Mouse (Mus musculus): ENCODE data around the gene Dnajb8. TPM values are rescaled to one million over a fixed set of nuclear protein-coding genes. Genes with fewer than 3 reads are reported as not detected.
A peak's percentile ranks its signal among the peaks of the same experiment; 100 is the strongest.

Dnajb8 gene
- not detected in 2 replicates for polyA plus RNA-seq (2015; fragmentation: Nextera tagmentation; extraction: Ambion mirVana)

DNA sequence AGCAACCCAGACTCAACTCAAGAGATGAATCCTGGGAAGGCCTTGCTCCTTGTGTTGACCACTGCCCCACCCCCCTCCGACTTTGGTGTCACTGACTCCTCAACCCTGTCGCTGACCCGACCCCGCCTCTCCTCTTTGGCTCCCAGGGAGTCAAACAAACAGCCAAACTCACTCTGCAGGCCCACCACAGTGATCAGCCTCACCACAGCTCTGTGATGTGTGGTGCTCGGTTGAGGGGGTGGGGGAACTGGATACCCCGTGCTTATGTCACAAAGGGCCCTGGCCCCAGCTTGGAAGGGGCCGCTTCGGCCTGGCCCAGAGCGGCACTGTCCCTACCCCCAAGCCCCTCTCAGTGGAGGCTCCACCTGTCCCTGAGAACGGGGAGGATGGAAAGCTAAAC is at the start of gene Dnajb8:
Dnajb8 (plus strand) TSS at position 301 of the 400 bp plus-strand sequence.
- WGBS = 48% methylated on average over 9 of the region's 10 CpGs

DNA sequence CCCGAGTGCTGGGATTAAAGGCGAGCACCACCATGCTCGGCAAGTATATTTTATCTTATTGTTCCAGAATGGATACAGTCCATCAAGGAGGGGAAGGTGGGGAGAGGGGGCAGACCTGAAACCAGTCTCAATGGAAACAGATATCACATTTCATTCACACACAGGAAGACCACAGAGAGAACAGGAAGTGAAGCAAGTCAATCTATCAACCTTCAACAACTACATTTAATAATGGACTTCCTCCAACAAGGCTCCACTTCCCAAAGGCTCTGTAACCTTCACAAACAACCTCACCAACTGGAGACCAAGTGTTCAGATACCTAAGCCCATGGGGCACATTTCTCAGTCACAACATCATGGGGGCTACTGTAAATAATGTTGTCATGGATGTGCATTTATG is 47.9 kb upstream of the Dnajb8 start:
- WGBS = 92% methylated on average over 3 of the region's 3 CpGs
- no peak overlapping the region for H3K4me3 ChIP-seq (ENCODE audit: low read length)
- H3K4me1 ChIP-seq (ENCODE audit: control insufficient read depth, insufficient read depth, low read depth, low read length) = no peaks in the 10 kb centered on the region
- no peak for ATAC-seq
- H3K4me2 ChIP-seq (ENCODE audit: low read length) = no peak overlapping the region
- H3K9ac ChIP-seq (ENCODE audit: low read depth, low read length) = no peak overlapping the region
- peaks cover 6% of the 10 kb centered on the region for H3K9me3 ChIP-seq (ENCODE audit: control insufficient read depth, low read length)
- no peaks in the 10 kb centered on the region for H3K36me3 ChIP-seq (ENCODE audit: control insufficient read depth, insufficient read depth, low read length)
- H3K27ac ChIP-seq (ENCODE audit: low read depth, low read length) = no peak overlapping the region
- H3K27me3 ChIP-seq (replicated peaks; ENCODE audit: control insufficient read depth, insufficient read depth, low read length) = no peaks in the 10 kb centered on the region

More for the DNA sequence above, at the start of gene Dnajb8:
- Histone ChIP-seq H3K4me3 (ENCODE audit: low read length) (no peak within 1 kb of the TSS), H3K4me2 (ENCODE audit: low read length) (no peak within 1 kb of the TSS), H3K9me3 (ENCODE audit: control insufficient read depth, low read length) (peaks cover 2% of the 10 kb centered on the region; the same call in 1 of the 2 replicates), H3K27me3 (replicated peaks; ENCODE audit: control insufficient read depth, insufficient read depth, low read length) (no peaks in the 10 kb centered on the region), H3K4me1 (ENCODE audit: control insufficient read depth, insufficient read depth, low read depth, low read length) (no peaks in the 10 kb centered on the region), H3K36me3 (ENCODE audit: control insufficient read depth, insufficient read depth, low read length) (no peaks in the 10 kb centered on the region), H3K27ac (ENCODE audit: low read depth, low read length) (no peak within 1 kb of the TSS), H3K9ac (ENCODE audit: low read depth, low read length) (no peak within 1 kb of the TSS)
- ATAC-seq = no peak

DNA sequence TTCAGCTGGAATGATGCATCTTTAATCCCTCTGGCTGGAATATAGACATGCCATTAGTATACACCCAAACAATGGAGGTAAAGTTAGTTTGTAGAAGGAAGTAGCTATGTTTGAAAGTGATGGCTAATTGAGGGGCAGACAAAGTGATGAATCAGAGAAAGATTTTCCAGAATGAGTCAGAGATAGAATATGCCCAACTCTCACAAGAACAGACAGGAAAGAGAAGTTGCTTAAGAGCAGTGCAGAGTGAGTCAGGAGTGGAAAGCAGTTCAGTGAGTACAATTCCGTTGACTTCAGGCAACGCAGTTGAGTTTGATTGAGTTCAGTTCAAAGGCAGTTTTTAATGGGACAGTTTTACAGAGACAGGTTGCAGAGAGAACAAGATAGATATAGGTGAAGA is 47.4 kb upstream of the Dnajb8 start:
- no peaks in the 10 kb centered on the region for H3K27me3 ChIP-seq (replicated peaks; ENCODE audit: control insufficient read depth, insufficient read depth, low read length)
- H3K36me3 ChIP-seq (ENCODE audit: control insufficient read depth, insufficient read depth, low read length) = no peaks in the 10 kb centered on the region
- H3K4me2 ChIP-seq (ENCODE audit: low read length) = no peak overlapping the region
- no peak overlapping the region for H3K9ac ChIP-seq (ENCODE audit: low read depth, low read length)
- no peaks in the 10 kb centered on the region for H3K4me1 ChIP-seq (ENCODE audit: control insufficient read depth, insufficient read depth, low read depth, low read length)
- no peak overlapping the region for H3K27ac ChIP-seq (ENCODE audit: low read depth, low read length)
- no peak for ATAC-seq
- 94% methylated on average over 2 of the region's 2 CpGs for WGBS
- no peak overlapping the region for H3K4me3 ChIP-seq (ENCODE audit: low read length)
- peaks cover 6% of the 10 kb centered on the region for H3K9me3 ChIP-seq (ENCODE audit: control insufficient read depth, low read length)

DNA sequence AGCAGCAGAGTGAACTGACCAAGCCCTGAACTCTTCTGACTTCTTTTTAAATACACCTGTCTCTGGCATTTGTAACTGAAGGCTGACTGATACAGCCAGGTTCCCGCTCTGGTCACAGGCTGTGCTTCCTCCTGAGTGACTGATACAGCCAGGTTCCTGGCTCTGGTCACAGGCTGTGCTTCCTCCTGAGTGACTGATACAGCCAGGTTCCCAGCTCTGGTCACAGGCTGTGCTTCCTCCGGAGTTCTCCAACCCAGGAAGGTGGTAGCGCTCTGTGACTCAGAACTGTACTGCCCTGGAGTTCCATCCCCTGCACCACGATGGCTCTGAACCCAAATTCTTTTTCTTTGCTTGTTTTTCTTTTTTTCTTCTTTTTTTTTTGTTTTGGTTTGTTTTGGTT is 37.4 kb upstream of the Dnajb8 start:
- Histone ChIP-seq H3K4me2 (ENCODE audit: low read length) (no peak overlapping the region), H3K27ac (ENCODE audit: low read depth, low read length) (no peak overlapping the region), H3K36me3 (ENCODE audit: control insufficient read depth, insufficient read depth, low read length) (no peaks in the 10 kb centered on the region), H3K9me3 (ENCODE audit: control insufficient read depth, low read length) (no peaks in the 10 kb centered on the region), H3K9ac (ENCODE audit: low read depth, low read length) (no peak overlapping the region), H3K4me3 (ENCODE audit: low read length) (no peak overlapping the region), H3K4me1 (ENCODE audit: control insufficient read depth, insufficient read depth, low read depth, low read length) (no peaks in the 10 kb centered on the region; the same call in 1 of the 2 replicates), H3K27me3 (replicated peaks; ENCODE audit: control insufficient read depth, insufficient read depth, low read length) (peaks cover 15% of the 10 kb centered on the region)
- WGBS = 75% methylated on average over 4 of the region's 4 CpGs
- ATAC-seq = no peak

DNA sequence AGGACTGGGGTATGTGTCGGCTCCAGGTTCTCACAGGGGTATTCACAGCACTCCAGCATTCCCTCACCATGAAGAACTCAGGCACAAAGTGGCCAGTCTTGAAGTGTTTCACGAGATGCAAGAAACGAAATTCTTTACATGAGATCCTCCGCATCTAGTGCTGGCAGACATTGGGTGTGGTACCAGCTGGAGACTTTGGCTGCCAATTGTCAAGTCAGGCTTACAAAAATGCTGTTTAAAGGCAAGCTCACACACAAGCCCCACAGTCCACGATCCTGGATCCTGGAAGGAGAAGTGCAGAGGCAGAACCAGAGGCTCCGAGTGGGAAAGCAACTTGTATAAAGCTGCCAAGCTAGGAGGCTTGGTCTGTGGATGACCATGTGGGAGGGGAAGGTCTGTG is 33.9 kb upstream of the Dnajb8 start:
- Histone ChIP-seq H3K27ac (ENCODE audit: low read depth, low read length) (no peak overlapping the region), H3K4me2 (ENCODE audit: low read length) (no peak overlapping the region), H3K9me3 (ENCODE audit: control insufficient read depth, low read length) (no peaks in the 10 kb centered on the region), H3K9ac (ENCODE audit: low read depth, low read length) (no peak overlapping the region), H3K4me1 (ENCODE audit: control insufficient read depth, insufficient read depth, low read depth, low read length) (peaks cover 7% of the 10 kb centered on the region), H3K36me3 (ENCODE audit: control insufficient read depth, insufficient read depth, low read length) (no peaks in the 10 kb centered on the region), H3K27me3 (replicated peaks; ENCODE audit: control insufficient read depth, insufficient read depth, low read length) (peaks cover 48% of the 10 kb centered on the region), H3K4me3 (ENCODE audit: low read length) (no peak overlapping the region)
- WGBS = 78% methylated on average over 6 of the region's 6 CpGs
- ATAC-seq = no peak

DNA sequence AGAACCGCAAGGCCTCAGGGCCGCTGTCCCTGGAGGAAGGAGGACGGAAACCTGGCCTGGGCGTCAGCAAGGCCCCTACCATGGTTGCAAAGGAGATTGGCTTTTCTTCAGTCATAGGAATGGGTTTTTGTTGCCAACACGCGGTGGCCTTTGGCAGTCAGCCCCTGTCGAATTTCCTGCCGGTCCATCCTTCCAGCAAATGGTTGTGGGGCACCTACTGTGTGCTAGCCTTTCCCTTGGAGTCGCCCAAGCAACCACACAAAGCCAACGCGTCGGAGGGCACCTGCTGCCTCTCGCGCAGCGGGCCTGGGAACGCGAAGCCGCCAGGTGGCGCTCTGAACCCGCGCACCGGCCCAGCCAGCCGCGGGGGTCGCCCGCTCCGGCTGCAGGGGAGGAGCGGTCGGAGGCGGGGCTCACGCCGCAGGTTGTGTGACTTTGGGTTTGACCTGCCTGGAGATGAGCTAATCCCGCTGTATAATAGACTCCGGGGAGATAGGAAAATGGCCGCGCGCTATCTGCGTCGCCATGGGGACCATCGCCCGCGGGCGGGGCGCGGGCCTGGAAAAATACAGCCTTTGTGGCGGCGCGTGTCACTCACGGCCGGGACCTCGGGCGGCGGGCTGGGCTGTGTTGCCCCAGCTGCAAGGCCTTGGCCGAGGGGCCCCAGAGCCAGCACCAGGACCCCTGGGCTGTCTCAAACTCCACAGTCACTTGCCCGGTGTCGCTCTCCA is 32.6 kb upstream of the Dnajb8 start:
- Histone ChIP-seq H3K4me2 (ENCODE audit: low read length) (peak overlapping the region; percentile 77), H3K9ac (ENCODE audit: low read depth, low read length) (peak overlapping the region; percentile 64), H3K4me1 (ENCODE audit: control insufficient read depth, insufficient read depth, low read depth, low read length) (peaks cover 18% of the 10 kb centered on the region), H3K27me3 (replicated peaks; ENCODE audit: control insufficient read depth, insufficient read depth, low read length) (peaks cover 59% of the 10 kb centered on the region), H3K27ac (ENCODE audit: low read depth, low read length) (no peak overlapping the region), H3K4me3 (ENCODE audit: low read length) (peak overlapping the region; percentile 52), H3K36me3 (ENCODE audit: control insufficient read depth, insufficient read depth, low read length) (no peaks in the 10 kb centered on the region), H3K9me3 (ENCODE audit: control insufficient read depth, low read length) (no peaks in the 10 kb centered on the region)
- under 1% methylated on average over 45 of the region's 56 CpGs for WGBS
- ATAC-seq = peak; percentile 87

DNA sequence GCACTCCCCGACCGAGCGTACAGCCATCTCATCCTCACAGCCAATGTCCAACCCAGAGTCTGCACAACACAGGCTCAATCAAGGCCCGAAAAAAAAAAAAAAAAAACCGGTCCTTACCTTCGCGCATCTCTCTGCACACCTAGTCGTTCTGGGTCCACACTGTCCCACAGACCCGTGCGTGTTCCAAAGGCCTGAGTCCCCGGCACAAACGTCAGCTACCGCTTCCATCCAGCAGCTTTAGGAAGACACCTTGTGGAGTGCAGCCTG is 32.1 kb upstream of the Dnajb8 start:
- Histone ChIP-seq H3K4me1 (ENCODE audit: control insufficient read depth, insufficient read depth, low read depth, low read length) (peaks cover 18% of the 10 kb centered on the region), H3K36me3 (ENCODE audit: control insufficient read depth, insufficient read depth, low read length) (no peaks in the 10 kb centered on the region), H3K9me3 (ENCODE audit: control insufficient read depth, low read length) (no peaks in the 10 kb centered on the region), H3K9ac (ENCODE audit: low read depth, low read length) (peak overlapping the region; percentile 64), H3K27ac (ENCODE audit: low read depth, low read length) (no peak overlapping the region), H3K4me2 (ENCODE audit: low read length) (peak overlapping the region; percentile 77), H3K27me3 (replicated peaks; ENCODE audit: control insufficient read depth, insufficient read depth, low read length) (peaks cover 61% of the 10 kb centered on the region), H3K4me3 (ENCODE audit: low read length) (peak overlapping the region; percentile 52)
- no peak for ATAC-seq
- under 1% methylated on average over 13 of the region's 13 CpGs for WGBS

DNA sequence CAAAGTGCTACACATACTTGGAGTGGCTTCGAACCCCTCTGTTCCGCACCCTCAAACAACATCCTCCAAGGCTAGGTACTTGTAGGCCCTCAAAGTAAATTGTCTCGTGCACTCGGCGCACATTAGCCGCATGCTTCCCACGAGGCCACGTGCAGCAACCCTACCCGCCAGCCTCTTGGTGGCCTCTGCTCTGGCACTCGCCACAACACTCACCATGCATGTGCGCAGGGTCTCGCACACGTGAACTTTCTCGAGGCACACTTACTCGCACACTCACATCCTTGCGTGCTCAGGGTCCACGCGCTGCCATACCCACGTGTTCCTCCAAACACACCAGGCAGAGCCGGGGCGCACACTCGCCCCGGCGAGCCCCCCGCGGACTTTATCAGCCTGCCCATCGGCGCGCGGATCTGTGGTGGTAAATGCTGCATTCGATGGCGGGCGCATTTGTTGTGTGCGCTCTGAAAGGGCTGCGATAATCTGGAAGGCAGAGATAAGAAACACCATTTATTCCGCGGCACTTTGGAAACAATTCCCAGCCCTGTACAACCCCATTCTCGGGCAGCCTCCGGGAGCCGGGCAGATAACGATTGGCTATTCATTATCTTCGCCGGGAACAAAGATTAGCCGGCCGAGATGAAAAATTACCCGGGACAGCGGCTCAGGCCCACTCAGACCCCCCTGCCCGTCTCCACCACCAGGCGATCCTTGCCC is 31.6 kb upstream of the Dnajb8 start:
- Histone ChIP-seq H3K9me3 (ENCODE audit: control insufficient read depth, low read length) (no peaks in the 10 kb centered on the region), H3K27me3 (replicated peaks; ENCODE audit: control insufficient read depth, insufficient read depth, low read length) (peaks cover 66% of the 10 kb centered on the region), H3K36me3 (ENCODE audit: control insufficient read depth, insufficient read depth, low read length) (no peaks in the 10 kb centered on the region), H3K9ac (ENCODE audit: low read depth, low read length) (no peak overlapping the region; the same call in 1 of the 2 replicates), H3K27ac (ENCODE audit: low read depth, low read length) (no peak overlapping the region), H3K4me1 (ENCODE audit: control insufficient read depth, insufficient read depth, low read depth, low read length) (peaks cover 18% of the 10 kb centered on the region), H3K4me2 (ENCODE audit: low read length) (peak overlapping the region; percentile 77), H3K4me3 (ENCODE audit: low read length) (peak overlapping the region; percentile 52; the same call in 1 of the 2 replicates)
- no peak; the same call in 1 of the 2 replicates for ATAC-seq
- 3% methylated on average over 49 of the region's 49 CpGs for WGBS

DNA sequence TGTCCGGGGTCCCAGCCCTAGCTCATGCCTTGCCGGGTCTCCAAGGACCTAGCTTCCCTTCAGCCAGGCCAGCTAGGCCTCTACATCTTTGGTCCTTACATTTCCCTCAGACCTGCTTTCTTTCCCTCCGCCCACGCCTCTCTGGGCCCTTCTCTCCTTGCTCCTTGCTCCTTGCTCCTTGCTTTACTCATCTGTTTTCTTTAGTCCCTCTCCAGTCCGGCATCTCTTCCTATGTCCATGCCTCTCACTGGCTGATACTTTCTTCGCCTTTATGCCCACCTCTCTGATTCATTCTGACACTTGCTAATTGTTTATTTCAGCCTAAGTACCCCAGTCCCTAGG is 31.1 kb upstream of the Dnajb8 start:
- no peaks in the 10 kb centered on the region for H3K9me3 ChIP-seq (ENCODE audit: control insufficient read depth, low read length)
- no peak for ATAC-seq
- peaks cover 18% of the 10 kb centered on the region for H3K4me1 ChIP-seq (ENCODE audit: control insufficient read depth, insufficient read depth, low read depth, low read length)
- H3K4me2 ChIP-seq (ENCODE audit: low read length) = no peak overlapping the region
- no peak overlapping the region for H3K27ac ChIP-seq (ENCODE audit: low read depth, low read length)
- no peak overlapping the region for H3K9ac ChIP-seq (ENCODE audit: low read depth, low read length)
- WGBS = 29% methylated on average over 6 of the region's 6 CpGs
- H3K27me3 ChIP-seq (replicated peaks; ENCODE audit: control insufficient read depth, insufficient read depth, low read length) = peaks cover 69% of the 10 kb centered on the region
- H3K4me3 ChIP-seq (ENCODE audit: low read length) = no peak overlapping the region
- H3K36me3 ChIP-seq (ENCODE audit: control insufficient read depth, insufficient read depth, low read length) = no peaks in the 10 kb centered on the region

Measured in hindbrain, embryonic 16.5 days (tissue).